Mouse (Mus musculus): Measurements from ENCODE around the gene Nrg3.

GRCm38 (mm10) chr14:39191946-39192345 lies 280.9 kb downstream of the Nrg3 start:
- no peak for TF ChIP-seq CTCF (IDR thresholded peaks at IDR 0.05; ENCODE audit: extremely low read depth, insufficient read depth, insufficient read length, insufficient replicate concordance)
- no peak for TF ChIP-seq POLR2A (IDR thresholded peaks at IDR 0.05; ENCODE audit: low read depth, low read length)

Data from spleen, adult 2 months (tissue).